Mouse (Mus musculus) stomach, embryonic 16.5 days (tissue): ENCODE results near the gene Nsf. TPM values are rescaled to one million over a fixed set of nuclear protein-coding genes. Genes with fewer than 3 reads are reported as not detected.

Experiments used
- ATAC-seq: fragments of 200-750 bp; cut with Nextera tagmentation; 2 replicates; pipeline ENCODE4 v1.8.0; 2017; ENCODE audit warnings: moderate number of reproducible peaks, moderate TSS enrichment; ENCODE audit not compliant: insufficient read depth, low FRiP score
- H3K27ac ChIP-seq: fragments of 300-500 bp; sonication (generic); 2 replicates; pipeline ENCODE4 v1.5.1; 2014; ENCODE audit warnings: low read length
- H3K27me3 ChIP-seq: fragments of 300-500 bp; sonication (generic); 2 replicates; pipeline ENCODE4 v1.6.1; 2014; ENCODE audit warnings: low read length, control low read depth, mixed read lengths; ENCODE audit not compliant: control insufficient read depth, insufficient read depth
- H3K36me3 ChIP-seq: fragments of 300-500 bp; sonication (generic); 2 replicates; pipeline ENCODE4 v1.6.1; 2014; ENCODE audit warnings: low read length; ENCODE audit not compliant: control insufficient read depth, insufficient read depth
- H3K4me1 ChIP-seq: fragments of 300-500 bp; sonication (generic); 2 replicates; pipeline ENCODE4 v1.6.1; 2014; ENCODE audit warnings: low read length, control low read depth, mixed read lengths; ENCODE audit not compliant: control insufficient read depth, insufficient read depth
- H3K4me2 ChIP-seq: fragments of 300-500 bp; sonication (generic); 2 replicates; pipeline ENCODE4 v1.6.1; 2014; ENCODE audit warnings: low read depth, low read length, mixed read lengths
- H3K4me3 ChIP-seq: fragments of 300-500 bp; sonication (generic); replicated peaks from 2 replicates; pipeline ENCODE4 v1.5.1; 2014; ENCODE audit warnings: mild to moderate bottlenecking, low read length
- H3K9ac ChIP-seq: fragments of 300-500 bp; sonication (generic); 2 replicates; pipeline ENCODE4 v1.6.1; 2014; ENCODE audit warnings: low read length
- H3K9me3 ChIP-seq: fragments of 300-500 bp; sonication (generic); replicated peaks from 2 replicates; pipeline ENCODE4 v1.6.1; 2016; ENCODE audit warnings: low read length, control low read depth; ENCODE audit not compliant: control insufficient read depth
- WGBS: fragments of 180-500 bp; shearing (Covaris S2); extraction: QIAGEN DNeasy Blood & Tissue Kit; methylation state at CpG from one replicate; pipeline ENCODE4 v1.1.7; 2014; 5-methylcytosine and 5-hydroxymethylcytosine counted together
- polyA plus RNA-seq: library from polyadenylated mRNA; unstranded; fragments of >200 nt; fragmentation: Nextera tagmentation; extraction: Ambion mirVana; gene quantifications from 2 replicates; pipeline ENCODE4 v1.2.1, GENCODE M21; 2015

Gene Nsf
- polyA plus RNA-seq, 1 experiment from 2014 or later = 47.3 TPM

DNA sequence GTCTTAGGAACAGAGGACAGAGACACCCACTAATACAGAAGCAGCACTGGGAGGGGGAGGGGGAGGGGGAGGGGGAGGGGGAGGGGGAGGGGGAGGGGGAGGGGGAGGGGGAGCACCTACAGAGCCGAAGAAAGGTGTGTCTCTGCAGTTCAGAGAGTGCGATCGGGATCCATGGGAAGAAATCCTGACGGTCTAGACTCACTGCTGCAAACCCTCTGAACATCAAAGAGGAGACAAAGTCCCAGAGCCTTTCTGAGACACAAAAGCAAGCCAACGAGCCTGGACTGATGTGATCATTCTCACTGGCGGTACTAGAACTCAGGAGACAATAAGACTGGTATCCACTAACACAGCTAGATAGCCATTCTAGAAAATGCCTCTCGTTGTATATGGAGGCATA, 88.5 kb downstream of the Nsf start:
- Histone ChIP-seq H3K4me2 (no peak overlapping the region), H3K27me3 (no peaks in the 10 kb centered on the region), H3K9ac (no peak overlapping the region), H3K27ac (no peak overlapping the region), H3K4me3 (no peak overlapping the region), H3K4me1 (no peaks in the 10 kb centered on the region), H3K9me3 (no peaks in the 10 kb centered on the region), H3K36me3 (peaks cover 7% of the 10 kb centered on the region; the same call in 1 of the 2 replicates)
- no peak for ATAC-seq
- WGBS = 71% methylated on average over 7 of the region's 7 CpGs

- Histone ChIP-seq H3K9ac (no peak overlapping the region), H3K27ac (no peak overlapping the region), H3K4me1 (no peaks in the 10 kb centered on the region), H3K36me3 (peaks cover 7% of the 10 kb centered on the region; the same call in 1 of the 2 replicates), H3K27me3 (no peaks in the 10 kb centered on the region), H3K9me3 (no peaks in the 10 kb centered on the region), H3K4me3 (no peak overlapping the region), H3K4me2 (no peak overlapping the region)
- WGBS = 89% methylated on average over 4 of the region's 4 CpGs
- ATAC-seq = no peak
These were observed 89.4 kb downstream of the Nsf start for GRCm38 (mm10) chr11:103864486-103864885.

- no peak overlapping the region for H3K27ac ChIP-seq
- H3K36me3 ChIP-seq = peaks cover 10% of the 10 kb centered on the region
- 58% methylated on average over 8 of the region's 8 CpGs for WGBS
- H3K27me3 ChIP-seq = no peaks in the 10 kb centered on the region
- ATAC-seq = no peak
- no peak overlapping the region for H3K4me3 ChIP-seq
- H3K9ac ChIP-seq = no peak overlapping the region
- no peaks in the 10 kb centered on the region for H3K4me1 ChIP-seq
- no peak overlapping the region for H3K4me2 ChIP-seq
- H3K9me3 ChIP-seq = no peaks in the 10 kb centered on the region
These were observed 90.9 kb downstream of the Nsf start for GRCm38 (mm10) chr11:103862951-103863350.

- WGBS = 67% methylated on average over 4 of the region's 4 CpGs
These were observed 93.8 kb downstream of the Nsf start for GRCm38 (mm10) chr11:103859933-103860610.

DNA sequence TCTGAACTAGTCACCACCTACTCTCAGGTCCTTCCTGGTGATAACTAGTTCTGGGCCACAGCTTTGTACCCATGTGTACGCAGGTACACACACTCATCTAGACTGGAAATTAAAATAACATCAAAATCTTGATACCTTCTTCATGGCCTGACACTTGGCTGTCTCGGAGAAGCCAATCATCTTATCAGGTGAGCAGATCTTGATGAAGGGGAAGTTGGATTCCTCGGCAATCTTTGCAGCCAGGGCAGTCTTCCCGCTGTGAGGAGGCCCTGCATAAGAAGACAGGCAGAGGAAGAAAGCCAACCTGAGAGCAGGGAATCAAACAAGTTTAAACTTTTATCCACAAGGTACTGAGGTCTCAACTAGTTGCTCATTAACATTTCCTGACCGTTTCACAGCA, 95.1 kb downstream of the Nsf start:
- H3K27ac ChIP-seq = no peak overlapping the region
- H3K4me3 ChIP-seq = no peak overlapping the region
- H3K9ac ChIP-seq = no peak overlapping the region
- H3K4me1 ChIP-seq = no peaks in the 10 kb centered on the region
- H3K27me3 ChIP-seq = no peaks in the 10 kb centered on the region
- no peak for ATAC-seq
- WGBS = 60% methylated on average over 5 of the region's 5 CpGs
- peaks cover 10% of the 10 kb centered on the region for H3K36me3 ChIP-seq
- no peaks in the 10 kb centered on the region for H3K9me3 ChIP-seq
- H3K4me2 ChIP-seq = no peak overlapping the region

More at GRCm38 (mm10) chr11:103859933-103860610, 93.8 kb downstream of the Nsf start:
- Histone ChIP-seq H3K9me3 (no peaks in the 10 kb centered on the region), H3K4me2 (no peak overlapping the region), H3K4me1 (no peaks in the 10 kb centered on the region), H3K27ac (no peak overlapping the region), H3K4me3 (no peak overlapping the region), H3K27me3 (no peaks in the 10 kb centered on the region), H3K9ac (no peak overlapping the region), H3K36me3 (peaks cover 10% of the 10 kb centered on the region)
- no peak for ATAC-seq

DNA sequence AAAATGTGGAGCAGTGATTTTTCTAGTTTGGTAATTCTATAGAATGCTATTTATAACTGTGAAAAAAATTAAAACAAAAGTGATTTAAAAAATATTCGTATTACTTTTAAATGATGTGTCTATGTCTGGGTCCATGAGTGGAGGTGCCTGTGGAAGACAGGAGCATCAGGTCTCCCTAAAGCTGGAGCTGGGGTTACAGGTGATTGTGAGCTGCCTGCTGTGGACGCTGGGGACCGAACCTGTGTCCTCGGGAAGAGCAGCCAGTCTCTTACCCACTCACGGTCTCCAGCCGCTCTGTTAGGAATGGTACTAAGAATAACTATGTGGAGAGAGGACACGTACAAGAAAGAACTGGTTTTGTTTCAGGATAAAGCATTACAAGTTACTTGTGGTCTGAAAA, 97.2 kb downstream of the Nsf start:
- no peaks in the 10 kb centered on the region for H3K9me3 ChIP-seq
- H3K27me3 ChIP-seq = no peaks in the 10 kb centered on the region

GRCm38 (mm10) chr11:103854294-103854693, 99.6 kb downstream of the Nsf start:
- no peak for ATAC-seq
- Histone ChIP-seq H3K9ac (no peak overlapping the region), H3K36me3 (peaks cover 3% of the 10 kb centered on the region; the same call in 1 of the 2 replicates), H3K4me1 (no peaks in the 10 kb centered on the region), H3K4me3 (no peak overlapping the region), H3K27ac (no peak overlapping the region), H3K27me3 (no peaks in the 10 kb centered on the region), H3K4me2 (no peak overlapping the region), H3K9me3 (no peaks in the 10 kb centered on the region)
- WGBS = 60% methylated on average over 9 of the region's 9 CpGs

More for the DNA sequence above, 97.2 kb downstream of the Nsf start:
- Histone ChIP-seq H3K4me1 (no peaks in the 10 kb centered on the region), H3K4me3 (no peak overlapping the region), H3K9ac (no peak overlapping the region), H3K27ac (no peak overlapping the region), H3K4me2 (no peak overlapping the region), H3K36me3 (peaks cover 6% of the 10 kb centered on the region)
- 89% methylated on average over 7 of the region's 7 CpGs for WGBS
- ATAC-seq = no peak

GRCm38 (mm10) chr11:103853284-103853920, 100.5 kb downstream of the Nsf start:
- WGBS = 59% methylated on average over 10 of the region's 10 CpGs
- no peak for ATAC-seq
- no peaks in the 10 kb centered on the region for H3K27me3 ChIP-seq

GRCm38 (mm10) chr11:103852590-103853283, 101.1 kb downstream of the Nsf start:
- no peaks in the 10 kb centered on the region for H3K4me1 ChIP-seq
- WGBS = 61% methylated on average over 16 of the region's 16 CpGs
- H3K36me3 ChIP-seq = no peaks in the 10 kb centered on the region
- H3K9ac ChIP-seq = no peak overlapping the region
- H3K27ac ChIP-seq = no peak overlapping the region
- no peak overlapping the region for H3K4me3 ChIP-seq
- no peaks in the 10 kb centered on the region for H3K27me3 ChIP-seq
- no peak overlapping the region for H3K4me2 ChIP-seq
- H3K9me3 ChIP-seq = no peaks in the 10 kb centered on the region
- no peak for ATAC-seq

More at GRCm38 (mm10) chr11:103853284-103853920, 100.5 kb downstream of the Nsf start:
- H3K4me2 ChIP-seq = no peak overlapping the region
- no peak overlapping the region for H3K9ac ChIP-seq
- no peaks in the 10 kb centered on the region for H3K4me1 ChIP-seq
- H3K4me3 ChIP-seq = no peak overlapping the region
- H3K27ac ChIP-seq = no peak overlapping the region
- H3K9me3 ChIP-seq = no peaks in the 10 kb centered on the region
- peaks cover 2% of the 10 kb centered on the region; the same call in 1 of the 2 replicates for H3K36me3 ChIP-seq
